Mouse (Mus musculus) frontal cortex, adult (tissue): ENCODE data around the gene Itgb4.
A peak's percentile ranks its signal among the peaks of the same experiment; 100 is the strongest.
"Not testable (repeated sequence)": the region's sequence is repeated elsewhere in the genome, so short reads cannot be mapped to it uniquely, and the experiment has no call there.

Experiments
- ATAC-seq: cut with Nextera tagmentation; 2 replicates; pipeline ENCODE4 v1.9.2; 2017; ENCODE audit warnings: mild to moderate bottlenecking, moderate library complexity, mixed read lengths; ENCODE audit not compliant: low TSS enrichment

The Itgb4 gene

GRCm38 (mm10) chr11:116008832-116009375 lies 34.4 kb downstream of the Itgb4 start:
- no peak for ATAC-seq

GRCm38 (mm10) chr11:116009661-116010060 lies 35.2 kb downstream of the Itgb4 start:
- ATAC-seq = no peak

- no peak for ATAC-seq
Observed at GRCm38 (mm10) chr11:116010146-116010545, 35.6 kb downstream of the Itgb4 start.

- no peak for ATAC-seq
Observed at GRCm38 (mm10) chr11:116010948-116011347, 36.4 kb downstream of the Itgb4 start.

GRCm38 (mm10) chr11:116011529-116012261 lies 37.2 kb downstream of the Itgb4 start:
- ATAC-seq = no peak

- ATAC-seq = peak; percentile 80
Observed at GRCm38 (mm10) chr11:116012262-116012947, 37.9 kb downstream of the Itgb4 start, which contains the start of gene Galk1. Gene Galk1, minus strand, starts transcription at chr11:116012719.

GRCm38 (mm10) chr11:116014821-116015220 lies 40.3 kb downstream of the Itgb4 start:
- no peak for ATAC-seq

- no peak for ATAC-seq
Observed at GRCm38 (mm10) chr11:116018106-116018505, 43.6 kb downstream of the Itgb4 start.

- ATAC-seq = not testable (repeated sequence)
Observed at GRCm38 (mm10) chr11:116018867-116019266, 44.4 kb downstream of the Itgb4 start.

GRCm38 (mm10) chr11:116019360-116019791 lies 44.9 kb downstream of the Itgb4 start:
- no peak for ATAC-seq

- no peak for ATAC-seq
Observed at GRCm38 (mm10) chr11:116019976-116020411, 45.5 kb downstream of the Itgb4 start.

- ATAC-seq = no peak
Observed at GRCm38 (mm10) chr11:116020519-116020922, 46.0 kb downstream of the Itgb4 start.

- no peak for ATAC-seq
Observed at GRCm38 (mm10) chr11:116021328-116022220, 47.1 kb downstream of the Itgb4 start.

GRCm38 (mm10) chr11:116022256-116022780 lies 47.8 kb downstream of the Itgb4 start:
- no peak for ATAC-seq

- ATAC-seq = not testable (repeated sequence)
Observed at GRCm38 (mm10) chr11:116023074-116023770, 48.7 kb downstream of the Itgb4 start.

GRCm38 (mm10) chr11:116023771-116024355 lies 49.4 kb downstream of the Itgb4 start:
- ATAC-seq = peak; percentile 67

GRCm38 (mm10) chr11:116024356-116024808 lies 49.9 kb downstream of the Itgb4 start:
- ATAC-seq = peak; percentile 96

GRCm38 (mm10) chr11:116025056-116025845 lies 50.7 kb downstream of the Itgb4 start:
- ATAC-seq = no peak

GRCm38 (mm10) chr11:116027756-116028155 lies 53.2 kb downstream of the Itgb4 start, which contains the start of gene H3f3b:
Gene H3f3b, minus strand, starts transcription at chr11:116027962.
- no peak for ATAC-seq
